Mouse (Mus musculus) retina, embryonic 14.5 days (tissue): ENCODE measurements at regions not wholly inside any gene's neighbourhood (a gene's known extent, or its start where the extent isn't known, plus 50 kb on each side); places are given as distances from the start of the nearest gene placed in this dataset.
"Not testable (repeated sequence)": the region's sequence is repeated elsewhere in the genome, so short reads cannot be mapped to it uniquely, and the experiment has no call there.

Source experiments
- DNase-seq: peaks from one replicate; pipeline ENCODE4 v3.0.0-alpha.2; 2015; ENCODE audit warnings: low spot score

DNA sequence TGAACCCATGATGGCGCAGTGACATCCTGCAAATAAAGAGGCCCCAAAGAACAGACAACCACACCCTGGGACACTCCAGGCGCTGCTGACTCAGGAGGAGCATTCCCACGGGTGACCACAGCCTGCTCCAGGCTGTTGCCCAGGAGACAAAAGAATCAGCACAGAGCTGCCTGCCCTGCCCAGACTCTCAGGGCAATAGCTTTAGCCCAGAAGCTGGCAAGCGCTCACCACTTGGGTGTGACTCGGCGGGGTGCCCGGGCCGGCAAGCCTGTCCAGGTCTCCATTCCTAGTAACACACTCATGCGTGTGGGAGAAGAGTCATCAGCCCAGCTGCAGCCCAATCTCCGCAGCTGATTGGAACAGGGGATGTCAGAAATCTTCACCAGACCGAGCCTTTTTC is 148.8 kb upstream of the Hes1 start:
- DNase-seq: peak; percentile 46

DNA sequence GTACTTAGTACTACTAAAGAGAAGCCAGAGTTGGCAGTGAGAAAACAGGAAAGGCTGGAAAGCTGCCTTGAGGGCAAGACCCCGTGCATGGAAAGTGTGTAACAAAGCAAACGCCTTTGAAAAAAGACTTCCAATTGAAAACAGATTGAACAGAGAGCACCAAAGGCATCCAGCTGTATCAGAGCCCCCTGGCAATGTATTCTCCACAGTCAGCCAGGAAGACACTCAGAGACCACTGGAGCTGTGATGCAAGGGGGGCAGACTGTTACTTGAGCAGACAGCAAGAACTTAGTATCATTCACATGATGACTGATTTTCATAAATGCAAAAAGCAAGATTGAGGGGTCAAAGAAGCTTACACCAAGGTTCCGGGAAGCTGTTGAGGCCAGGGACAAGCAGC is 146.2 kb upstream of the Hes1 start:
- no peak for DNase-seq

GRCm38 (mm10) chr16:29918396-29918795 is 145.8 kb upstream of the Hes1 start:
- DNase-seq: no peak

- no peak for DNase-seq
Measured at GRCm38 (mm10) chr16:29920940-29921339, 143.2 kb upstream of the Hes1 start.

DNA sequence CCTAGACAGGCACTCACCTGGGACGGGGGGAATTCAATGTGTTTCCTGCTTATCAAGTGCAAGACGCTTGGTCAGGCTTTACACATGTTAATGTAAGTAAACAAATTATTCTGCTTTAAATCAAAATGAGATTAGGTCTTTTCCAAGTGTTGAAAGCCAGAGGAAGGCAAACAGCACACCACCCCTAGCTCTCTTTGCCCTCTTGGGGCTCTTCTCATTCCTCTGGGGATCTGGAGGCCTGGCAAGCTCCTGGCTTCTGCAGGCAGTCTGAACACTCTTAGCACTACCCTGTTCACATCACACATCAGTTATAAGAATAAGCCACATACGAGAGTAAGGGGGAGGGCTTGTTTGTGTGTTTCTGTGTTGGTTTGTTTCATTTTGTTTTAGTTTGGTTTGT is 142.8 kb upstream of the Hes1 start:
- DNase-seq: no peak

GRCm38 (mm10) chr16:29927276-29927675 is 136.9 kb upstream of the Hes1 start:
- not testable (repeated sequence) for DNase-seq

- no peak for DNase-seq
Measured at GRCm38 (mm10) chr16:29928291-29928690, 135.9 kb upstream of the Hes1 start.

DNA sequence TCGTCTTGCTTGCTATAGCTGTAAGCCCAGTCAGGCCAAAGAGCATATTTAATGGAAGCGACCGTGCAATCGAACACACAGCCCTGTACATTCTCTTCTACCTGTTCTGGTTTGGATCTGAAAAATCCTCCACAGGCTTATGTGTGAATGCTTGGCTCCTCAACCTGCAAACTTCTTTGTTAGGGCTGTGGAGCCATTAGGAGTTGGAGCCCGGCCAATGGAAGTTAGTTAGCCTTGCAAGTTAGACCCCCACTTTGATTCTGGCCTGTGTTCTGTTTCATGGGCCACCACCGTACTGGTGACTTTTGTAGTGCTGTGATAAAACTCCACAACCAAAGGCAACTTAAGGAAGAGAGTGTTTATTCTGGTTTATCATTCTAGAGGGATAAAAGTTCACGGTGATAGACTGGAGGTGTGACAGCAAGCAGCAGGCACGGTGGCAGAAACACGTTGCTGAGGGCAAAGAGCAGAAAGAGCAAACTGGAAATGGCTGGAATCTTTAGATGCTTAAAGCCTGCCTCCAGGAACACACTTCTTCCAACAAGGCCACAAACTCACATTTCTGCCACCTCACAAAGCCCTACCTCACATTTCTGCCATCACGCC is 132.3 kb upstream of the Hes1 start:
- no peak for DNase-seq

DNA sequence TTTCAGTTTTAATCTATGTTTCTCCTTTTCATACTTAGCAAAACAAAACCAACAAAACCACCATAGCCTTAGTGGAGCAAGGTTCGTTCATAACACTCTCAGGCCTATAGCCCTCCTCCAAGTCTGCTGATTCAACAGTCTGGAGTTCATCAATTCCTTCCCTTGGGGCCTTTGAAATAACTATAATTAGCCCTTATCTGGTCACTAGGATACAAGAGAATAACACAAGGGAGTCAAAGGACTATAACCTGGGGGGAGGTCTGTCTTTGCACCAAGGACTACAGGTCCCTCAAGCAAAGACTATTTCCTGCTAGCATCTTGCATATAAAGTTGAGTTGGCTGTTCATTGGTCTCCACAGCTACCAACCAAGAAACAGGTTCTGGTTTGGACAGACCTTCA is 129.5 kb upstream of the Hes1 start:
- no peak for DNase-seq

DNA sequence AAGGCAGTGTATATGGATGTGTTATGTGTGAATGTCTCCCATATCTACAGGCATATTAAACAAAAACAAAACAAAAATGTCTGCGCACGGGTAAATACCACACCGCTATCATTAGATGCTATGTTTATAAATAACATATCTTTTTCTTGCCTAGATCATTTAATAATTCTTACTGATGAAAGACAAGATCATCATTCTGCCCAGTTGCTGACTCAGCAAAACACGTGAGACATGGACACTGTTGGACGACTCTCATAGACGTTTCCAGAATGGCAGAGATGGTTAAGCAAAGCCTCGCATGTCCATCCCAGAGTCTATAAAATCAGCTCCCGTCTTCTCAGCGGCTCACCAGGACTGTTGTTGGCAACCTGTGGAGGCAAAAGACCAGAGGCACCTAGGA is 125.5 kb upstream of the Hes1 start:
- no peak for DNase-seq

- no peak for DNase-seq
Measured at GRCm38 (mm10) chr16:29939331-29939850, 124.8 kb upstream of the Hes1 start.

DNA sequence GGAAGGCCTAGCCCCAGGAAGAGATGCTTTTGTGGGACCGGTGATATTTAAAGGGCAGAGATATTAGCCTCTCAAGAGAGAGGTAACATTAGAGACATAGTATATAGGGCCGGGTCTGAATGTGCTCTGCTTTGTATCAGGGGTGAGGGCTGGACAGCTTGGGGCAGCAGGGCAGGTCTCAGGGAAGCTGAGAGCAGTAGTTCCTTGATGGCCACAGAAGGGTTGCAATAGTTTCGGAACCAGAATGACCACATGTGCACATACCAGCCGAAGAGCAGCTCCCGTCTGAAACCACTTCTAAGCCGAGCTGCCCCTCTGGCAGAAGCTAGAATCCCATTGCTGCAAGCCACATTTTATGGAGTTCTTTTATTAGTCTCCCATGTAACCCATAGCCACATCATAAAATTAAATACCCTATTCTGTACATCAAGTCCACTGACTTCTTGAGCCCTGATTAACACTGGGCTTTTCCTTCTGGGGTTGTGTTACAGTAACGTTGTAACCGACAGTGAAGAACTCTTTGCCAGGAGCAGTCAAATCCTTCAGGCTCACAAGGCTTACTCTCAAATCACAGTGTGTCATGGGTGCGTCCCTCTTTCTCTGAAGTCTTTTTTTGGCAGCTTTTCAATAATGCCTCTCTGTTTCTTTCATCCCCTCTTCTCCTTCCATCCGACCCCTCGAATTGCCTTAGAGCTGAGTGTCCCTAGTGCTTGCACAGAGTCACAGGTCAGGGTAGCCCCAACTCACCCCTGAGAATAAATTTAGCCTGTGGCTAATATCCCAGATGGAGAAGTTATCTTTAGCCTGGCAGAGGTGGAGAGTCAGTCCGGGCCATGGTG is 124.1 kb upstream of the Hes1 start:
- DNase-seq: no peak

DNA sequence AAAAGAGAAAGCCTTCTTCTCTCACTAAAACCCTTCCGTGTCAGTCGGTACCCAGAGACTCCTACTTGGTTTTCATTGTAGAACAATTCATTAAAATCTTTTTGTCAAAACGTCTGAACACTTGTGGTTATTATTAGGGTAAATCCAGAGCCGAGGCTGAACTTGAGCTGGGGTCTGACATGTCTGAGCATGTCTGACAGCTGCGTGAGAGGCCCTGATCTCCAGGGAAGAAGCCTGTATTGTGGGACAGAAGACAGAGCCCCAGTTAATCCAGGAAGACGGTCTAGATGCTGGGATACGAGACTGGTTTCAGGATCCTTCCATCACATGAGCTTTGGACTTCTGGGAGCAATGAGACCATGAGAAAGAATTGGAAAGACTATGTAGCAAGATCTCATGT is 122.1 kb upstream of the Hes1 start:
- no peak for DNase-seq

DNA sequence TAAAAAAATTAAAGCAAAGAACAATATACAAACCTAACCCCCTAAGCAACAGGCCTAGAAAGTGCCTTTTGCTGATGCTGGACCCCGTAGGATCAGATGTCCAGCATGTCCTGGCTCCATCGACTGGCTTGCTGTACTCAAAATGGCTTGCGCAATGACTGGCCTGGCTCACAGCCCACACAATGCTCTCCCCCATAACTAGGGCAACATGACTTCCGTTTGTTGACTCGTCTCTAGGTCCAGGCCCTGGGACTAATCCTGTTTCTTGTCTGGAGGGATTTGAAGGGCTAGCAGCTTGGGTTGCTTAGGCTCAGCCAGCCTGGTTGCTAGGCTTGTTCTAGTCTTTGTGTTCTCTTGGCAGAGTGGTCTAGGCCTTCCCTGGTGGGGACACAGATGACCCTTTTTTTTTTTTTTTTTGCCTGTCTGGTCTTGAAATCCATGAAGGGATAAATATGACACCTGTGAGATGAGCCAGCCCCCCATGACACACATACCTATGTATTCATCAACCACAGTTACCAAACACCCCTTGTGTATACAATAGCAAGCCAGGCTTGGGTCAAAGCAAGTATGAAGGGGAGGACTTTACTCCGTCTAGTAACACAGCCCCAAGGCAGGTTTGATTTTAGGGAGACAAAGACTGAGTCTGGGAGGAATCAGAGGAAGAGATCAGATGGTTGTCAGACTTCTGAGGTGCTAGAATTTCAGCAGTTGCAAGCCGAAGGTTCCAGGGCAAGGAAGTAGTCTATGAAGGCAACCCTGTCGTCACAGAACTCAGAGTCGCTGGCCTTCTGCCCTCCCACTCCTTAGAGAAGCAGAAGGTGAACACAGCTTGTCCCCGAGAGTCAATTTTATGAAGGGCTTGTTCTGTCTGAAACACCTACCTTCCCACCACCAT is 120.0 kb upstream of the Hes1 start:
- no peak for DNase-seq

GRCm38 (mm10) chr16:29944966-29945365 is 119.2 kb upstream of the Hes1 start:
- no peak for DNase-seq

DNA sequence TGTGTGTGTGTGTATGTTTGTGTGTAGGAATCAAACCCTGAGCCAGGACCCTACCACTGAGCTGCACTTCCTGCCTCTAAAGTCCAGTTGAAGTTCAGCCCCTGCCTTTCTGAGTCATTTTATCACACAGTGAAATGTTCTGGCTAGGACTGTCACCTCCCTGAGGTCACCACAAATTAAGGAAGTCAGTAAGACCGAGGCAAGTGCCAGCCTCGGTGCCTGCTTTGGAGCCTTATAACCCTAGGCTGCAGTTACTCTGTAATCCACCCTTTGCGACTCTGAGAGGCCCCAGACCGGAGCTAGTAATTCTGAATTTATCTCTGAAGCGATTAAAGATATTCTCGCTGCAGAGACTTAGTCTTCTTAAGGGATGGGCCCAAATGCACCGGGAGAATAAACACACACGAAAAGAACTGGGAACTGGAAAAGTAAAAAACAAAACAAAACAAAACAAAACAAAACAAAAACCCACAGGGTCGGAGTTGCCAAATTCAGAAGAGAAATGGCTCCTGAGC is 118.8 kb upstream of the Hes1 start:
- DNase-seq: no peak

GRCm38 (mm10) chr16:29945891-29946598 is 118.1 kb upstream of the Hes1 start:
- peak; percentile 72 for DNase-seq

- DNase-seq: no peak
Measured at GRCm38 (mm10) chr16:29946966-29947365, 117.2 kb upstream of the Hes1 start.

- DNase-seq: no peak
Measured at GRCm38 (mm10) chr16:29947670-29948069, 116.5 kb upstream of the Hes1 start.

DNA sequence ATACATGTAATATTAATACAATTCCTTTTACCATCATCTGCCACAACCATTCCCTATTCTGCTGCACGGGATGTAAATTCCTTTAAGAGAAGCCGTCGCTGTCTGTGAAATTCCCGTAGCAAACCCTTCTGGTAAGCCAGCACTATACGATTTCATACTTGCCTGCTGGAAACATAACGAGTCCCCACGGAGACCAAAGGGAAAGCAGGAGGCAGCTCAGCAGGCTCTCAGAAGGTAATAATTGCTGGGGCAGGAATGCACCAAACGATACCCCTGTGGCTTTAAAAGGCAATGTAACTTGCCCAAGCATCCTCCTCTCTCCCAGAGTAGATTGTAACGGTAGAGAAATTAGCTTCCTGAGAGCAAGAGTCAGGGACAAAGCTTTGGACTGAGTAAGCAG is 114.0 kb upstream of the Hes1 start:
- no peak for DNase-seq

GRCm38 (mm10) chr16:29950791-29951190 is 113.4 kb upstream of the Hes1 start:
- DNase-seq: no peak

GRCm38 (mm10) chr16:29954700-29955099 is 109.5 kb upstream of the Hes1 start:
- DNase-seq: no peak
